Mouse (Mus musculus): ENCODE measurements around the gene Opcml. TPM values are rescaled to one million over a fixed set of nuclear protein-coding genes. Genes with fewer than 3 reads are reported as not detected.

Opcml gene
- polyA plus RNA-seq, 1 experiment = not detected

GRCm38 (mm10) chr9:28756841-28757451 lies 966.4 kb downstream of the Opcml start:
- no peaks in the 10 kb centered on the region for H3K27me3 ChIP-seq (ENCODE audit: control insufficient read depth, insufficient read depth, insufficient read length)
- TF ChIP-seq MYOD1 (IDR thresholded peaks at IDR 0.05; ENCODE audit: control insufficient read depth in 1 of 3, insufficient read length in 2 of 3, low read depth in 2 of 3) (no peak), POLR2AphosphoS2 (IDR thresholded peaks at IDR 0.05; ENCODE audit: insufficient read length, low read depth) (no peak), E2F4 (IDR thresholded peaks at IDR 0.05; ENCODE audit: insufficient read depth) (no peak), MYOG (IDR thresholded peaks at IDR 0.05; ENCODE audit: control insufficient read depth in 1 of 3, insufficient read depth in 1 of 3, insufficient read length in 2 of 3, low read depth in 2 of 3) (no peak)
- no peaks in the 10 kb centered on the region for H3K79me2 ChIP-seq (ENCODE audit: control insufficient read depth, insufficient read depth)
- H3K4me2 ChIP-seq (ENCODE audit: low read depth) = no peak overlapping the region
- no peaks in the 10 kb centered on the region for H3K36me3 ChIP-seq (ENCODE audit: control insufficient read depth, insufficient read depth)
- no peak overlapping the region for H3K4me3 ChIP-seq
- H3ac ChIP-seq (ENCODE audit: control insufficient read depth, insufficient read length) = no peak overlapping the region

DNA sequence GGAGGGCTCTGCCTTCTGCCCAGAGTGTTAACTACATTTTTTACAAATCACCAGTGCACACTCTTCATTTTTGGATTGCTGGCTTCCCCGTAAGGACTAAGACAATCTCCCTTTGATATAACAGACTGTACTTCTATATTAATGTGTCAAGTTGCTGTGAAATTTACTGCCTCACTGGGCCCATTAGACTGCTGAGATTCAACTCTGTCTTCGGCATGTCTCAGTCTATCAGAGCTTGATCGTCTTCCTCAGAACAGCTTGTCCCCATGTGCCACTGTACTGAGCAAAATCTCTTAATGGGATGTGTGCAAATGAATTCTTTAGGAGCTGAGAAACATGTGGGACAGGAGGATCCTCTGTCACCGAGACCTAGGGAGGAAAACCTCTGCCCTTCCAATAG lies 970.9 kb downstream of the Opcml start:
- Histone ChIP-seq H3K27me3 (ENCODE audit: control insufficient read depth, insufficient read depth, insufficient read length) (no peaks in the 10 kb centered on the region), H3K4me2 (ENCODE audit: low read depth) (no peak overlapping the region), H3ac (ENCODE audit: control insufficient read depth, insufficient read length) (no peak overlapping the region), H3K79me2 (ENCODE audit: control insufficient read depth, insufficient read depth) (no peaks in the 10 kb centered on the region), H3K4me3 (no peak overlapping the region), H3K36me3 (ENCODE audit: control insufficient read depth, insufficient read depth) (no peaks in the 10 kb centered on the region)
- TF ChIP-seq POLR2AphosphoS2 (IDR thresholded peaks at IDR 0.05; ENCODE audit: insufficient read length, low read depth) (no peak), MAX (IDR thresholded peaks at IDR 0.05; ENCODE audit: low read depth) (no peak), TCF3 (IDR thresholded peaks at IDR 0.05; ENCODE audit: insufficient read length, low read depth) (no peak), MYOG (IDR thresholded peaks at IDR 0.05; ENCODE audit: control insufficient read depth in 1 of 3, insufficient read depth in 1 of 3, insufficient read length in 2 of 3, low read depth in 2 of 3) (no peak), USF1 (IDR thresholded peaks at IDR 0.05; ENCODE audit: low read depth) (no peak), MYOD1 (IDR thresholded peaks at IDR 0.05; ENCODE audit: control insufficient read depth in 1 of 3, insufficient read length in 2 of 3, low read depth in 2 of 3) (no peak), POLR2A (IDR thresholded peaks at IDR 0.05; ENCODE audit: insufficient read length, low read depth) (no peak), SRF (IDR thresholded peaks at IDR 0.05; ENCODE audit: control insufficient read depth, insufficient read length, low read depth) (no peak), CEBPB (IDR thresholded peaks at IDR 0.05; ENCODE audit: insufficient read depth, poor library complexity, severe bottlenecking) (no peak), REST (IDR thresholded peaks at IDR 0.05; ENCODE audit: insufficient read depth, insufficient read length) (no peak), E2F4 (IDR thresholded peaks at IDR 0.05; ENCODE audit: insufficient read depth) (no peak), TCF12 (IDR thresholded peaks at IDR 0.05; ENCODE audit: insufficient read depth, poor library complexity, severe bottlenecking) (no peak)

DNA sequence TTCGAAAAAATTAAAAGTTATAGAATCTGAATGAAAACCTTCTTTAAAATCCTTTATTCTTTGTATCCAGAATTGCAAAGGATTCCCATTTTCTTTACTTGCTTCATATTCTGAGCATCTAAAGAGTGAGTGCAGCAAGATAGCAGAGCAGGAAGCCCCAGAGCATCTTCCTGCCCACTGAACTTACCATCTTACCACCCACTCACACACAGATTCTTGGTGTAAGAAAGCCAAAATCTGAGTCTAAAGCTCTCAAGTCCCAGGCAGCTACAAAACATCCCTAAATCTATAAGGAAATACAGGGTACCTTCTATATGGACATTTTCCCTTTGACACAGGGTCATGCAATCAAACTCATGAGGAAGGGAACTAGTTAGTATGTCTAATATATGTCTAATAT lies 973.6 kb downstream of the Opcml start:
- TF ChIP-seq POLR2AphosphoS2 (IDR thresholded peaks at IDR 0.05; ENCODE audit: insufficient read length, low read depth) = no peak
- TF ChIP-seq SRF (IDR thresholded peaks at IDR 0.05; ENCODE audit: control insufficient read depth, insufficient read length, low read depth) = no peak
- no peak for TF ChIP-seq USF1 (IDR thresholded peaks at IDR 0.05; ENCODE audit: low read depth)
- no peak for TF ChIP-seq MYOG (IDR thresholded peaks at IDR 0.05; ENCODE audit: control insufficient read depth in 1 of 3, insufficient read depth in 1 of 3, insufficient read length in 2 of 3, low read depth in 2 of 3)
- no peak for TF ChIP-seq E2F4 (IDR thresholded peaks at IDR 0.05; ENCODE audit: insufficient read depth)
- no peak for TF ChIP-seq MAX (IDR thresholded peaks at IDR 0.05; ENCODE audit: low read depth)
- no peak for TF ChIP-seq TCF3 (IDR thresholded peaks at IDR 0.05; ENCODE audit: insufficient read length, low read depth)
- no peak for TF ChIP-seq MYOD1 (IDR thresholded peaks at IDR 0.05; ENCODE audit: control insufficient read depth in 1 of 3, insufficient read length in 2 of 3, low read depth in 2 of 3)
- no peak for TF ChIP-seq POLR2A (IDR thresholded peaks at IDR 0.05; ENCODE audit: insufficient read length, low read depth)
- no peak for TF ChIP-seq TCF12 (IDR thresholded peaks at IDR 0.05; ENCODE audit: insufficient read depth, poor library complexity, severe bottlenecking)
- no peak overlapping the region for H3ac ChIP-seq (ENCODE audit: control insufficient read depth, insufficient read length)
- H3K4me3 ChIP-seq = no peak overlapping the region
- H3K36me3 ChIP-seq (ENCODE audit: control insufficient read depth, insufficient read depth) = no peaks in the 10 kb centered on the region
- no peaks in the 10 kb centered on the region for H3K79me2 ChIP-seq (ENCODE audit: control insufficient read depth, insufficient read depth)
- H3K27me3 ChIP-seq (ENCODE audit: control insufficient read depth, insufficient read depth, insufficient read length) = no peaks in the 10 kb centered on the region
- H3K4me2 ChIP-seq (ENCODE audit: low read depth) = no peak overlapping the region

DNA sequence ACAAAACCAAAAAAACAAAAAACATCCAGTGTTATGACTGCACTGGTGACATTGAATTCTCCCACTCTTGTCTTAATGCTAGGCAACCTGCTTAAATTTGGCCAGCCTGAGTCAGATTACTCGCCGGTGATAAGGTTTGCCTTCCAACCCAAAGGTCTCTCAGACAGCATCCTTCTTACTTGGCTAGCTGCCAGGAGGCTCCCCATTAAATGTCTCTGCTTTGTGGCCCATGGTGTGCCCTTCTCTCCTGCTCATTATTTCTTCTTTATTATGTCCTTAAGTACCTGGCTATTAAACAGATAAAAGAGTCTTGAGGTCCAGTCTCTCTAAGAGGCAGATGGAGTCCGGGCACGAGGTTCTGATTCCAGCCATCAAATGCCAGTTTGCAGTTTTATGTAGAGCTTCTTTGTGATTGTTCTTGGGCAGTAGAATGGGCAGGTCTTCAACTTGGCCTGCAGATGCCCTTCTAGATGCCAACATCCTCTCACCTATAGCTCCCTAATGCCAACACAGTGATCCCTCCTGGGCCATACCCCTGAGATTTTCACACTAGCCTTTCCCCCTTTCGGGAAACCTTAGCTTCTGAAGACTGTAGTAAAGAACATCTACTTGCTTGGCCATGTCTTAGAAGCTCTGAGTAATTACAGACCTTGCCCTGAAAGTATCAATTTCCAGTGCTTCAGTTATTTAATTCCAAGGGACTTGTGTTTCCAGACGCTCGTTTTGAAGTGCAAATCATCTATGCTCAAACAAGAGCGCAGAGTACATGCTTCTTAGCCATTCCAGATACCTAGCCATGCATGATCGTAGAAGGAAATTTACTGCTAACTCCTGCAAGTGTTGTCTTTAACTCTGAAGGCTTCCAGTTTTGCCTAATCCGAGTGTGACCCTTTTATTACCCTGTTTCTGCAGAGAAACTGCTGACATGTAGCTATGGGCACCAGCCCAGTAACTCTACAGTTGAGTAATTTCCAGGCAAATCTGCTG lies 986.2 kb downstream of the Opcml start:
- Histone ChIP-seq H3ac (ENCODE audit: control insufficient read depth, insufficient read length) (no peak overlapping the region), H3K4me3 (no peak overlapping the region), H3K79me2 (ENCODE audit: control insufficient read depth, insufficient read depth) (no peaks in the 10 kb centered on the region), H3K27me3 (ENCODE audit: control insufficient read depth, insufficient read depth, insufficient read length) (no peaks in the 10 kb centered on the region), H3K4me2 (ENCODE audit: low read depth) (no peak overlapping the region), H3K36me3 (ENCODE audit: control insufficient read depth, insufficient read depth) (no peaks in the 10 kb centered on the region)
- TF ChIP-seq REST (IDR thresholded peaks at IDR 0.05; ENCODE audit: insufficient read depth, insufficient read length) (no peak), TCF3 (IDR thresholded peaks at IDR 0.05; ENCODE audit: insufficient read length, low read depth) (no peak), POLR2A (IDR thresholded peaks at IDR 0.05; ENCODE audit: insufficient read length, low read depth) (no peak), POLR2AphosphoS2 (IDR thresholded peaks at IDR 0.05; ENCODE audit: insufficient read length, low read depth) (no peak), MAX (IDR thresholded peaks at IDR 0.05; ENCODE audit: low read depth) (no peak), MYOD1 (IDR thresholded peaks at IDR 0.05; ENCODE audit: control insufficient read depth in 1 of 3, insufficient read length in 2 of 3, low read depth in 2 of 3) (no peak), CEBPB (IDR thresholded peaks at IDR 0.05; ENCODE audit: insufficient read depth, poor library complexity, severe bottlenecking) (no peak)
